Mouse (Mus musculus) naive thymus-derived CD4-positive, alpha-beta T cell, adult 5 months (primary cell): ENCODE measurements around the gene Dap. TPM values are rescaled to one million over a fixed set of nuclear protein-coding genes. Genes with fewer than 3 reads are reported as not detected.

Source experiments
- polyA plus RNA-seq: library from polyadenylated mRNA; unstranded; fragments of 100-300 nt; shearing (Covaris generic); gene quantifications from one replicate; pipeline ENCODE4 v1.2.1, GENCODE M21; 2017

The Dap gene
- polyA plus RNA-seq: 52.9 TPM

GRCm38 (mm10) chr15:31224135-31224761, at the start of gene Dap:
Gene Dap, plus strand, starts transcription at chr15:31224314.

Other genes starting within 250 kb of the Dap start
- not detected for gene Ankrd33b, start 143.4 kb downstream of the Dap start, polyA plus RNA-seq
- 0.37 TPM for gene Ropn1l, start 229.4 kb downstream of the Dap start, polyA plus RNA-seq